Mouse (Mus musculus) neural tube, embryonic 11.5 days (tissue): ENCODE measurements at regions not wholly inside any gene's neighbourhood (a gene's known extent, or its start where the extent isn't known, plus 50 kb on each side); places are given as distances from the start of the nearest gene placed in this dataset.

Experiments
- ATAC-seq: fragments of 200-750 bp; cut with Nextera tagmentation; 2 replicates; pipeline ENCODE4 v1.8.0; 2017; ENCODE audit warnings: moderate number of reproducible peaks, mild to moderate bottlenecking, moderate TSS enrichment, moderate library complexity; ENCODE audit not compliant: insufficient read depth, low FRiP score, low TSS enrichment
- DNase-seq: peaks from one replicate; pipeline ENCODE4 v3.0.0-alpha.2; 2015; ENCODE audit warnings: low spot score
- H3K27ac ChIP-seq: fragments of 300-500 bp; sonication (generic); 2 replicates; pipeline ENCODE4 v1.5.1; 2014; ENCODE audit warnings: low read depth, mild to moderate bottlenecking, low read length
- H3K27me3 ChIP-seq: fragments of 300-500 bp; sonication (generic); 2 replicates; pipeline ENCODE4 v1.6.1; 2014; ENCODE audit warnings: mild to moderate bottlenecking, low read length, mixed read lengths; ENCODE audit not compliant: control insufficient read depth, insufficient read depth
- H3K36me3 ChIP-seq: fragments of 300-500 bp; sonication (generic); 2 replicates; pipeline ENCODE4 v1.6.1; 2014; ENCODE audit warnings: mild to moderate bottlenecking, low read length, moderate library complexity, mixed read lengths; ENCODE audit not compliant: control insufficient read depth, insufficient read depth
- H3K4me1 ChIP-seq: fragments of 300-500 bp; sonication (generic); 2 replicates; pipeline ENCODE4 v1.6.1; 2014; ENCODE audit warnings: low read length, mixed read lengths; ENCODE audit not compliant: control insufficient read depth, insufficient read depth
- H3K4me2 ChIP-seq: fragments of 300-500 bp; sonication (generic); 2 replicates; pipeline ENCODE4 v1.6.1; 2014; ENCODE audit warnings: low read depth, mild to moderate bottlenecking, moderate library complexity
- H3K4me3 ChIP-seq: fragments of 300-500 bp; sonication (generic); 2 replicates; pipeline ENCODE4 v1.5.1; 2014; ENCODE audit warnings: low read depth, low read length
- H3K9ac ChIP-seq: fragments of 300-500 bp; sonication (generic); 2 replicates; pipeline ENCODE4 v1.6.1; 2014; ENCODE audit warnings: mild to moderate bottlenecking, low read length
- H3K9me3 ChIP-seq: fragments of 300-500 bp; sonication (generic); 2 replicates; pipeline ENCODE4 v1.6.1; 2016; ENCODE audit warnings: low read length; ENCODE audit not compliant: control insufficient read depth
- WGBS: fragments of 180-500 bp; shearing (Covaris S2); extraction: QIAGEN DNeasy Blood & Tissue Kit; methylation state at CpG from one replicate; pipeline ENCODE4 v1.1.7; 2014; 5-methylcytosine and 5-hydroxymethylcytosine counted together

GRCm38 (mm10) chr15:65419736-65420135 is 405.0 kb upstream of the Gm21961 start:
- H3K4me1 ChIP-seq = no peaks in the 10 kb centered on the region
- no peak for ATAC-seq
- H3K9ac ChIP-seq = no peak overlapping the region
- H3K27me3 ChIP-seq = no peaks in the 10 kb centered on the region
- no peak overlapping the region for H3K4me3 ChIP-seq
- no peaks in the 10 kb centered on the region for H3K9me3 ChIP-seq
- no peak overlapping the region for H3K27ac ChIP-seq
- H3K36me3 ChIP-seq = no peaks in the 10 kb centered on the region
- DNase-seq = no peak
- WGBS = 88% methylated on average over 3 of the region's 3 CpGs
- H3K4me2 ChIP-seq = no peak overlapping the region
